Mouse (Mus musculus): ENCODE results near the gene Urb1. TPM values are rescaled to one million over a fixed set of nuclear protein-coding genes. Genes with fewer than 3 reads are reported as not detected.

Gene Urb1
- polyA plus RNA-seq, 1 experiment from 2014 or later, result 1.9 TPM

DNA sequence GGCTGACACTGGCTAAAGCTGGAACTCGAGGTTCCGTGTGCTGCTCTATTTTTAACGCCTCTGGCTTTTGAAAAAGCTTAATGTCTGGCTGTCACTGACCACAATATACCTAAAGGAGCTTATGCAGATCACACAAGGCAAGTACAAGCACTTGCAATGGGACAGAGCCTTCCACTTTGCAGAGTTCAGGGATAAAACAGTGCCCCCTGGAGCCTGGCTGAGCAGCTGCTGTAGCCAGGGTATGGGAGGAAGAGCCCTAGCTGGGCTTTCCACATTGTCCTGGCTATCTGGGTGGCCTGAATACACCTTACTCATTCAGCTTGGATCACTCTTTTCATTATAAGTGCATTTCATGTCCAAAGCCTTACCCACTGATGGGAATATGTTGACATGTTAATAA is 8.3 kb downstream of the Urb1 start:
- H3K4me3 ChIP-seq (ENCODE audit: inconsistent target), result no peak overlapping the region
- H3K79me2 ChIP-seq (ENCODE audit: inconsistent target), result no peaks in the 10 kb centered on the region
- H3K27ac ChIP-seq, result no peak overlapping the region
- peaks cover 53% of the 10 kb centered on the region for H3K36me3 ChIP-seq (ENCODE audit: inconsistent target)
- WGBS (ENCODE audit: missing documents), result 95% methylated on average over 3 of the region's 3 CpGs

DNA sequence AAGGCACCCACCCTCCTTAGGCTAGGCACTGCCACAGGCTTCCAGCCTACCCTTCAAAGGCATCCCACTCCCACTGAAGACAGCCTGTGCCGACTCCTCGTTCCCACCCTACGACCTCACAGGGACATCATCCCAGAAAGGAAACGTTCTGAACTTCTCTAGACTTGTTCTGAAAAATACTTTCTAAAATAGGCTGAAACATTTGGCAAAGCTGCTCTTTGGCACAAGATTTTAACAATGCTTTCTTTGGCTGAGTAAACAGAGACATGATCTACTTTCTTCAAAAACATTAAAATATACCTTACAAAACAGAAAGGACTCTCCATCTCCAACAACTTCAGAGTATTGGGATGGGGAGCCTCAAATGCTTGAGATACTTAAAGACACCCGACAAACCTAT is 9.0 kb downstream of the Urb1 start:
- no peak overlapping the region for H3K27ac ChIP-seq
- 93% methylated on average over 5 of the region's 5 CpGs for WGBS (ENCODE audit: missing documents)
- H3K79me2 ChIP-seq (ENCODE audit: inconsistent target), result no peaks in the 10 kb centered on the region
- peaks cover 58% of the 10 kb centered on the region for H3K36me3 ChIP-seq (ENCODE audit: inconsistent target)
- H3K4me3 ChIP-seq (ENCODE audit: inconsistent target), result no peak overlapping the region

DNA sequence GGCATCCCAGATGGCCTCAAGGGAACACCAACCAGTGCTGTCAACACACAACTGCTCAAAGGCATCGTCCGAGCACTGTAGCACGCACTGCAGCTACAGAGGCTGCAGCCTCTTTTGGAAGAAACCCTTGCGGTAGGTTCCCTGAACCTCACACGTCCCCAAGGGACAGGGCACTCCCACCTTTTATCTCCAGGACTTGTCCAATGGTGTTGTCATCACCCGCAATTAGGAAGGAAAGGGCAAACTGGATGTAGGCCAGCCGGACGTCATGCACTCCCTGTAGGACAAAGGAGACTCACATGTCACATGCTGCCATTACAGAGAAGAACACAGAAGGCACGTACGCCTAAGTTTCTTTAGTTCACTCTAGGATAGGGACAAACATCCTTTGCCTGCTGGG is 10.4 kb downstream of the Urb1 start:
- WGBS (ENCODE audit: missing documents), result 96% methylated on average over 10 of the region's 10 CpGs
- H3K4me3 ChIP-seq (ENCODE audit: inconsistent target), result no peak overlapping the region
- H3K27ac ChIP-seq, result no peak overlapping the region
- no peaks in the 10 kb centered on the region for H3K79me2 ChIP-seq (ENCODE audit: inconsistent target)
- H3K36me3 ChIP-seq (ENCODE audit: inconsistent target), result peaks cover 69% of the 10 kb centered on the region

DNA sequence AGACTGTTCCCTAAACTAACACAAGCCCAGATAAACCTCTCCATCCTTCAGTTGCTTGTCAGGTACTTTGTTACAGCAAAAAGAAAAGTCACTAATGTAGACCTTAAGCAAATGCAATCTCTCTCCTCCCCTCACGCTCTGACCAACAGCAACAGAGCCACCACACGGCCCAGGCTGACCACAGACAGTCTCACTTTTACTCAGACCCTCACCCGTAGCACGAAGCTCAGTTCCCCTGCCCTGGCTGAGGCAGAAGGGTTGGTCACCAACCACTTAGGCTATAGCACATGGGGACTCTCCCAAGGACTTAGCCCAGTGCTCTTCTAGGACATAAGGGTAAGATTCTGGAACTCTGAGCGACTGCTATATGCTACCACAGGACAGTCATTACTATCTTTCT is 11.4 kb downstream of the Urb1 start:
- H3K27ac ChIP-seq, result no peak overlapping the region
- H3K79me2 ChIP-seq (ENCODE audit: inconsistent target), result no peaks in the 10 kb centered on the region
- no peak overlapping the region for H3K4me3 ChIP-seq (ENCODE audit: inconsistent target)
- 89% methylated on average over 5 of the region's 5 CpGs for WGBS (ENCODE audit: missing documents)
- peaks cover 64% of the 10 kb centered on the region for H3K36me3 ChIP-seq (ENCODE audit: inconsistent target)

GRCm38 (mm10) chr16:90798446-90798845 is 11.8 kb downstream of the Urb1 start:
- H3K27ac ChIP-seq, result no peak overlapping the region
- WGBS (ENCODE audit: missing documents), result 95% methylated on average over 8 of the region's 8 CpGs
- H3K79me2 ChIP-seq (ENCODE audit: inconsistent target), result no peaks in the 10 kb centered on the region
- peaks cover 63% of the 10 kb centered on the region for H3K36me3 ChIP-seq (ENCODE audit: inconsistent target)
- H3K4me3 ChIP-seq (ENCODE audit: inconsistent target), result no peak overlapping the region

DNA sequence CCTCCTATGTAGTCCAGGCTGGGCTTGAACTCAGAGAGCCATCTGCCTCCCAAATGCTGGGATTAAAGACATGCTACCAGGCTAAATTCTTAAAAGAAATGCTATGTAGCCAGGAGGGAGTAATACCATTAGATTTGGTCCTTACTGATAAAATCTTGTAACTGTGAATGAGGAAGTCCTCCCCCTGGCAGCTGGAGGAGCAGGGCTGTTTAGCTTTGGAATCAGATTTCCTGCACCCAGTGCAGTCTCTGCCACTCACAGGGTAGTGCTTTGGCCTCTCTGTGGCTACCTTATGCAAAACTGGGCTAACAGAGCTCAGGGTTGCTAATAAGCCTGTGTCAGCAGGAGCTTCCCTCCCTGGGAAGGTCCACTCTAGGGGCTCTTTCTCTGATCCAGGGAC is 15.5 kb downstream of the Urb1 start:
- Histone ChIP-seq H3K79me2 (ENCODE audit: inconsistent target) (no peaks in the 10 kb centered on the region), H3K4me3 (ENCODE audit: inconsistent target) (no peak overlapping the region), H3K27ac (no peak overlapping the region), H3K36me3 (ENCODE audit: inconsistent target) (peaks cover 87% of the 10 kb centered on the region)

GRCm38 (mm10) chr16:90792500-90792899 is 17.7 kb downstream of the Urb1 start:
- 95% methylated on average over 3 of the region's 3 CpGs for WGBS (ENCODE audit: missing documents)
- H3K27ac ChIP-seq, result no peak overlapping the region
- H3K4me3 ChIP-seq (ENCODE audit: inconsistent target), result no peak overlapping the region
- H3K36me3 ChIP-seq (ENCODE audit: inconsistent target), result peaks cover 86% of the 10 kb centered on the region
- H3K79me2 ChIP-seq (ENCODE audit: inconsistent target), result no peaks in the 10 kb centered on the region

DNA sequence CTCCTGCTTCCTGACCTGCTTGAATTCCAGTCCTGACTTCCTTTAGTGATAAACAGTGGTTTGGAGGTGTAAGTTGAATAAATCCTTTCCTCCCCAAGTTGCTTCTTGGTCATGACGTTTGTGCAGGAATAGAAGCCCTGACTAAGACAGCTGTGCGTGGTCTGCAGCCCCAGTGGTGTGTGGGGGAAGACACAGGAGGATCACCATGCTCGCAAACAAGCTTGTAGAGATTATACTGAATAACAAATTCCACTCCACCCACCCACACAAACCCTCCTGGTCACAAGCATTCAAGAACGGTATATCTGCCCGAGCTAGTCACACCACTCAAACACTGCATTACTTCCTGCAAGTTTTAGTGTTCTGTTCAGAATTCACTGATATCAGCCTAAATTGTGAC is 18.1 kb downstream of the Urb1 start:
- Histone ChIP-seq H3K27ac (no peak overlapping the region), H3K4me3 (ENCODE audit: inconsistent target) (no peak overlapping the region), H3K36me3 (ENCODE audit: inconsistent target) (peaks cover 86% of the 10 kb centered on the region), H3K79me2 (ENCODE audit: inconsistent target) (no peaks in the 10 kb centered on the region)
- WGBS (ENCODE audit: missing documents), result 97% methylated on average over 5 of the region's 5 CpGs

DNA sequence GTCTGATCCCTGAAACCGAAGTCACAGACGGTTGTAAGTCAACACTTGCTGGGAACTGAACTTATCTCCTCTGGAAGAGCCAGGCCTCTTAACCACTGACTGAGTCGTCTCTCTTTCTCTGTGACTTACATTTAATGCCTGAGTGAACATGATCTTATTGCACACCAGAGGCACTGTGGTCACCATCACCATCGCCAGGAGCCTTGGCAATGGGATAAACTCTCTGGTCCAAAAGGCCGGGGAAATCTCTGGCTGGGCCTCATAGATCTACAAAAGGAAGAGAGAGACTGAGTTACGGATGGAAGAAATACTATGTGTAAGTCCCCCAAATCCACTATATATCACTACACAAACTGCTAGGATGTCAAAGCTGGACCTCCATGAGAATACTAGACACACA is 19.3 kb downstream of the Urb1 start:
- Histone ChIP-seq H3K27ac (no peak overlapping the region), H3K4me3 (ENCODE audit: inconsistent target) (no peak overlapping the region), H3K79me2 (ENCODE audit: inconsistent target) (no peaks in the 10 kb centered on the region), H3K36me3 (ENCODE audit: inconsistent target) (peaks cover 88% of the 10 kb centered on the region)
- whole genome bisulfite sequencing (ENCODE audit: missing documents), result 94% methylated on average over 6 of the region's 6 CpGs

- 99% methylated on average over 6 of the region's 6 CpGs for WGBS (ENCODE audit: missing documents)
- Histone ChIP-seq H3K4me3 (ENCODE audit: inconsistent target) (no peak overlapping the region), H3K36me3 (ENCODE audit: inconsistent target) (peaks cover 90% of the 10 kb centered on the region)
These were observed 21.6 kb downstream of the Urb1 start for GRCm38 (mm10) chr16:90788580-90788979.

GRCm38 (mm10) chr16:90785257-90785656 is 25.0 kb downstream of the Urb1 start:
- Histone ChIP-seq H3K79me2 (ENCODE audit: inconsistent target) (no peaks in the 10 kb centered on the region), H3K4me3 (ENCODE audit: inconsistent target) (no peak overlapping the region), H3K36me3 (ENCODE audit: inconsistent target) (peaks cover 86% of the 10 kb centered on the region), H3K27ac (no peak overlapping the region)
- WGBS (ENCODE audit: missing documents), result 88% methylated on average over 4 of the region's 4 CpGs

More at GRCm38 (mm10) chr16:90788580-90788979, 21.6 kb downstream of the Urb1 start:
- Histone ChIP-seq H3K27ac (no peak overlapping the region), H3K79me2 (ENCODE audit: inconsistent target) (no peaks in the 10 kb centered on the region)

GRCm38 (mm10) chr16:90783302-90783701 is 26.9 kb downstream of the Urb1 start:
- Histone ChIP-seq H3K79me2 (ENCODE audit: inconsistent target) (no peaks in the 10 kb centered on the region), H3K4me3 (ENCODE audit: inconsistent target) (no peak overlapping the region), H3K36me3 (ENCODE audit: inconsistent target) (peaks cover 89% of the 10 kb centered on the region), H3K27ac (no peak overlapping the region)
- WGBS (ENCODE audit: missing documents), result 96% methylated on average over 11 of the region's 11 CpGs

- H3K36me3 ChIP-seq (ENCODE audit: inconsistent target), result peaks cover 85% of the 10 kb centered on the region
- no peak overlapping the region for H3K4me3 ChIP-seq (ENCODE audit: inconsistent target)
- H3K27ac ChIP-seq, result no peak overlapping the region
- no peaks in the 10 kb centered on the region for H3K79me2 ChIP-seq (ENCODE audit: inconsistent target)
- 85% methylated on average over 11 of the region's 11 CpGs for WGBS (ENCODE audit: missing documents)
These were observed 30.4 kb downstream of the Urb1 start for GRCm38 (mm10) chr16:90779783-90780182.

DNA sequence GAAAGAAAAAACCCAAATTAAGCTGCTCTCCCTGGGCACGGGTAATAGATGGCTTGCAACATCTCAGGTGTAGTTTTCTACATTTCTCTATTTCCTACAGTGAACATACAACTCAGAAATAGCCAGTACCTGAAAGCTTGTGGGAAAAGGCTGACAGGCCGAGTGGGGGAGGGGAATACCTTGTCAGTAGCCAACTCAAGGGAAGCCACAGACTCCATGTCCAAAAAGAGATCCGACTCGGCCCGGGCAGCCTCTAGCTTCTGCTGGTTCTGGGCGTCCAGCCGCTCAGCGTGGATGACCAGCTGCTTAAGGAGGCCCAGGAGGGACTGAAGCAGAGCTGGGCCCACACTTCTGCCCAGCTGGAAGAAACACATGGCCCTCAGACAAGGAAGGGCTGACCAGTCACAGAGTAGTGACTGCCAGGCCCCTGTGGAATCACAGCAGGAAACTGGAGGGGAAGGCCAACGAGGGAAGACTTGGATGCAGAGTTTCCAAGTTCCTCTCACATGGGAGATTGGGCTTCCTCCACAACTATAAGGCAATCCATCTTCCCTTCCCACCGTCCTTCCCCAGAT is 34.2 kb downstream of the Urb1 start:
- H3K36me3 ChIP-seq (ENCODE audit: inconsistent target), result peaks cover 92% of the 10 kb centered on the region
- 94% methylated on average over 10 of the region's 10 CpGs for WGBS (ENCODE audit: missing documents)

DNA sequence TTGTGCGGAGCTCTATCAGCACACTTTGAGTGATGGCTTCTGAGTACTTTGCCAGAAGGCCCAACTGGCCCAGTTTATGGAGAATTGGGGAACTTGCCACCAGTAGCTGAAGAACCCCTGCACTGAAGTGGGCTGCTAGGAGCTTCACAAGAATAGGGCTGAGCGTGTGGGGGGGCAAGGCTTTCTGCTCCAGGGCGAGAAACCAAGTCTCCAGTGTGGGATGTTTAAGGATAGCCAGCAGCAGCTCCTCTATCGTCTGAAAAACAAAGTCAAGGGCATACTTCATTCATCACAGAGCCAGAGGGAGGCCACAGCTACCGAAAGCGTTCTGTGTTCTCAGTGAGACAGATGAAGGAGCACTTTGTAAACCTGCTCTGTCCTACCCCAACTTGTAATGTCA is 35.6 kb downstream of the Urb1 start:
- Histone ChIP-seq H3K4me3 (ENCODE audit: inconsistent target) (no peak overlapping the region), H3K79me2 (ENCODE audit: inconsistent target) (no peaks in the 10 kb centered on the region), H3K27ac (no peak overlapping the region), H3K36me3 (ENCODE audit: inconsistent target) (peaks cover 90% of the 10 kb centered on the region)
- 95% methylated on average over 6 of the region's 6 CpGs for WGBS (ENCODE audit: missing documents)

More for the DNA sequence above, 34.2 kb downstream of the Urb1 start:
- H3K79me2 ChIP-seq (ENCODE audit: inconsistent target), result no peaks in the 10 kb centered on the region
- no peak overlapping the region for H3K27ac ChIP-seq
- H3K4me3 ChIP-seq (ENCODE audit: inconsistent target), result no peak overlapping the region

- Histone ChIP-seq H3K4me3 (ENCODE audit: inconsistent target) (no peak overlapping the region), H3K79me2 (ENCODE audit: inconsistent target) (no peaks in the 10 kb centered on the region), H3K36me3 (ENCODE audit: inconsistent target) (peaks cover 89% of the 10 kb centered on the region), H3K27ac (no peak overlapping the region)
- 93% methylated on average over 12 of the region's 12 CpGs for WGBS (ENCODE audit: missing documents)
These were observed 36.0 kb downstream of the Urb1 start for GRCm38 (mm10) chr16:90774216-90774615.
